ENCODE assay signal across 9 mouse cellular contexts in genomic region chr2:119328546-119328945, GRCm38 (mm10). TPM values are rescaled to one million over a fixed set of nuclear protein-coding genes. Genes with fewer than 3 reads are reported as not detected.
DNase-seq lines count a peak whose midpoint lies in the region; ATAC-seq and TF ChIP-seq lines count a peak whose summit lies in the region.
"Had no signal": no experiment of that assay in that cellular context is flagged by ENCODE, and none has a peak within 500 bp of the region (broad histone marks: within the 10 kb centered on the region; RNA-seq: fewer than 3 reads in every experiment).

No protein-coding gene starts in this region.

- DNase-seq in lung, adult 2 months, result no peak
- no peak for DNase-seq in lung, postnatal 4 days
- DNase-seq in heart, postnatal 0 days (ENCODE audit: low spot score), result no peak
- no peak for DNase-seq in limb, embryonic 10.5 days (ENCODE audit: low spot score)
- DNase-seq in retina, embryonic 14.5 days (ENCODE audit: low spot score), result no peak
- no peak for DNase-seq in c-Kit-positive CD71-positive TER-119-positive erythroid progenitor cells, embryonic 14.5 days (ENCODE audit: low spot score)

- TF ChIP-seq EP300 in heart, postnatal 0 days (IDR thresholded peaks at IDR 0.05; ENCODE audit: low read depth), result no peak

- H3K4me1 ChIP-seq in lung, adult 2 months (ENCODE audit: control insufficient read depth, insufficient read depth, low read length), result peaks cover 20% of the 10 kb centered on the region
- H3K4me1 ChIP-seq in heart, postnatal 0 days (ENCODE audit: control insufficient read depth, insufficient read depth), result peaks cover 14% of the 10 kb centered on the region; the same call in 1 of the 2 replicates
- peaks cover 41% of the 10 kb centered on the region for H3K4me1 ChIP-seq in limb, embryonic 10.5 days
- peaks cover 23% of the 10 kb centered on the region for H3K4me1 ChIP-seq in stomach, embryonic 14.5 days (ENCODE audit: control insufficient read depth, insufficient read depth, low read length)

- 32% methylated on average over 5 of the region's 5 CpGs for WGBS in lung, adult 2 months
- 29% methylated on average over 5 of the region's 5 CpGs for WGBS in heart, postnatal 0 days
- WGBS in limb, embryonic 10.5 days, result 44% methylated on average over 5 of the region's 5 CpGs
- 37% methylated on average over 5 of the region's 5 CpGs for WGBS in stomach, embryonic 14.5 days

- H3K9me3 ChIP-seq in heart, postnatal 0 days (replicated peaks; ENCODE audit: control insufficient read depth, low read length), result no peaks in the 10 kb centered on the region
- H3K9me3 ChIP-seq in limb, embryonic 10.5 days (replicated peaks), result no peaks in the 10 kb centered on the region
- H3K9me3 ChIP-seq in stomach, embryonic 14.5 days (ENCODE audit: control insufficient read depth, low read depth, low read length), result no peaks in the 10 kb centered on the region

- H3K4me2 ChIP-seq in heart, postnatal 0 days (ENCODE audit: low read depth, low read length), result peak overlapping the region; percentile 76
- H3K4me2 ChIP-seq in stomach, embryonic 14.5 days (replicated peaks; ENCODE audit: low read depth, low read length), result peak overlapping the region; percentile 92; the same call in 1 of the 2 replicates

- peaks cover 70% of the 10 kb centered on the region for H3K27me3 ChIP-seq in heart, postnatal 0 days (ENCODE audit: control insufficient read depth, insufficient read depth, low read length)
- H3K27me3 ChIP-seq in limb, embryonic 10.5 days (ENCODE audit: low read depth, poor library complexity, severe bottlenecking), result peaks cover 96% of the 10 kb centered on the region
- peaks cover 21% of the 10 kb centered on the region for H3K27me3 ChIP-seq in stomach, embryonic 14.5 days (ENCODE audit: control insufficient read depth, insufficient read depth, low read length)

- TF ChIP-seq CTCF in lung, adult 2 months (IDR thresholded peaks at IDR 0.05; ENCODE audit: insufficient read depth, low read length), result no peak
- TF ChIP-seq CTCF in heart, postnatal 0 days (IDR thresholded peaks at IDR 0.05; ENCODE audit: low read depth), result no peak

- H3K27ac ChIP-seq in heart, postnatal 0 days (ENCODE audit: low read depth), result 0 out of 2 replicates have a peak overlapping the region, but pooled peaks have one; percentile 55
- no peak overlapping the region; the same call in 1 of the 2 replicates for H3K27ac ChIP-seq in limb, embryonic 10.5 days
- no peak overlapping the region for H3K27ac ChIP-seq in stomach, embryonic 14.5 days (ENCODE audit: low read length)

- H3K36me3 ChIP-seq in heart, postnatal 0 days (replicated peaks; ENCODE audit: control insufficient read depth, insufficient read depth, low read length), result peaks cover 9% of the 10 kb centered on the region
- H3K36me3 ChIP-seq in limb, embryonic 10.5 days, result no peaks in the 10 kb centered on the region
- H3K36me3 ChIP-seq in stomach, embryonic 14.5 days (ENCODE audit: control insufficient read depth, insufficient read depth, low read length), result no peaks in the 10 kb centered on the region

- no peak overlapping the region for H3K9ac ChIP-seq in heart, postnatal 0 days (replicated peaks; ENCODE audit: low read depth, low read length)
- no peak overlapping the region for H3K9ac ChIP-seq in stomach, embryonic 14.5 days (replicated peaks; ENCODE audit: low read depth, low read length)

- H3K4me3 ChIP-seq in lung, adult 2 months (replicated peaks; ENCODE audit: extremely low read depth, low read depth, low read length), result peak overlapping the region; percentile 66
- peak overlapping the region; percentile 73 for H3K4me3 ChIP-seq in heart, postnatal 0 days (ENCODE audit: low read depth, low read length)
- peak overlapping the region; percentile 59 for H3K4me3 ChIP-seq in limb, embryonic 10.5 days
- H3K4me3 ChIP-seq in stomach, embryonic 14.5 days (ENCODE audit: low read depth, low read length), result 0 out of 2 replicates have a peak overlapping the region, but pooled peaks have one; percentile 51
- H3K4me3 ChIP-seq: myocyte had no signal

- no peak for TF ChIP-seq POLR2A in lung, adult 2 months (IDR thresholded peaks at IDR 0.05; ENCODE audit: borderline replicate concordance, extremely low read depth, low read depth, low read length)

- no peak for ATAC-seq in heart, postnatal 0 days (ENCODE audit: insufficient read depth, low read depth)
- ATAC-seq in stomach, embryonic 14.5 days (ENCODE audit: insufficient number of reproducible peaks, insufficient read depth, low FRiP score, low read depth), result no peak
- ATAC-seq: Patski had no signal

RNA-seq across cellular contexts. Expression of gene Dll4, which starts 3.0 kb away (rescaled TPM):
- polyA plus RNA-seq in lung, adult 2 months (2012; rRNA removed), result 114 TPM in 2 replicates
- total RNA-seq in heart, postnatal 0 days (2014; rRNA removed; ENCODE audit: low replicate concordance), result 5.0 and 6.6 TPM in 2 replicates
- polyA plus RNA-seq in heart, postnatal 0 days (2015; fragmentation: Nextera tagmentation; extraction: Ambion mirVana), result 5.7 and 6.2 TPM in 2 replicates
- polyA plus RNA-seq in limb, embryonic 10.5 days (2016; fragmentation: Nextera tagmentation; extraction: Ambion mirVana), result 5.3 and 6.0 TPM in 2 replicates
- 5.6 and 6.9 TPM in 2 replicates for polyA plus RNA-seq in stomach, embryonic 14.5 days (2014; fragmentation: Nextera tagmentation; extraction: Ambion mirVana)
- polyA plus RNA-seq: myocyte had no signal

RNA-seq across cellular contexts. Expression of gene Chac1, which starts 22.5 kb away (rescaled TPM):
- polyA plus RNA-seq in lung, adult 2 months (2012; rRNA removed), result 9.2 and 10.7 TPM in 2 replicates
- 0.11 and 0.27 TPM in 2 replicates for total RNA-seq in heart, postnatal 0 days (2014; rRNA removed; ENCODE audit: low replicate concordance)
- polyA plus RNA-seq in heart, postnatal 0 days (2015; fragmentation: Nextera tagmentation; extraction: Ambion mirVana), result 0.30 and 0.52 TPM in 2 replicates
- polyA plus RNA-seq in limb, embryonic 10.5 days (2016; fragmentation: Nextera tagmentation; extraction: Ambion mirVana), result 0.62 and 0.86 TPM in 2 replicates
- 0.20 TPM in 2 replicates for polyA plus RNA-seq in stomach, embryonic 14.5 days (2014; fragmentation: Nextera tagmentation; extraction: Ambion mirVana)

RNA-seq across cellular contexts. Expression of gene Vps18, which starts 40.0 kb away (rescaled TPM):
- 24.1 and 25.9 TPM in 2 replicates for polyA plus RNA-seq in lung, adult 2 months (2012; rRNA removed)
- total RNA-seq in heart, postnatal 0 days (2014; rRNA removed; ENCODE audit: low replicate concordance), result 14.3 and 16.2 TPM in 2 replicates
- polyA plus RNA-seq in heart, postnatal 0 days (2015; fragmentation: Nextera tagmentation; extraction: Ambion mirVana), result 8.0 and 8.3 TPM in 2 replicates
- polyA plus RNA-seq in limb, embryonic 10.5 days (2016; fragmentation: Nextera tagmentation; extraction: Ambion mirVana), result 23.0 and 26.9 TPM in 2 replicates
- 10.9 and 12.8 TPM in 2 replicates for polyA plus RNA-seq in stomach, embryonic 14.5 days (2014; fragmentation: Nextera tagmentation; extraction: Ambion mirVana)

RNA-seq across cellular contexts. Expression of gene Rhov, which starts 57.5 kb away (rescaled TPM):
- polyA plus RNA-seq in lung, adult 2 months (2012; rRNA removed), result 1.6 and 3.0 TPM in 2 replicates
- 3.4 TPM in 1 of 2 replicates, not detected in the other for total RNA-seq in heart, postnatal 0 days (2014; rRNA removed; ENCODE audit: low replicate concordance)
- 0.19 TPM in 1 of 2 replicates, not detected in the other for polyA plus RNA-seq in heart, postnatal 0 days (2015; fragmentation: Nextera tagmentation; extraction: Ambion mirVana)
- 2.7 and 7.6 TPM in 2 replicates for polyA plus RNA-seq in limb, embryonic 10.5 days (2016; fragmentation: Nextera tagmentation; extraction: Ambion mirVana)
- polyA plus RNA-seq in stomach, embryonic 14.5 days (2014; fragmentation: Nextera tagmentation; extraction: Ambion mirVana), result 6.0 and 8.6 TPM in 2 replicates

Comparison
In these comparisons a context has a peak if more than half of its experiments do, and no peak if none do; other contexts are left out.
1. RNA of gene Dll4, which starts 3.0 kb away (polyA plus RNA-seq): 114 TPM in lung, adult 2 months; 5.7 to 6.2 TPM in heart, postnatal 0 days, 5.6 to 6.9 TPM in stomach, embryonic 14.5 days and 5.3 to 6.0 TPM in limb, embryonic 10.5 days; every median in the first group is over 10 times any median in the second.
2. Peak in every context shown above with its lines, with median percentiles within 50 percentile points of each other: H3K4me3 ChIP-seq.